Mouse (Mus musculus): ENCODE results near the gene Cers3.

DNA sequence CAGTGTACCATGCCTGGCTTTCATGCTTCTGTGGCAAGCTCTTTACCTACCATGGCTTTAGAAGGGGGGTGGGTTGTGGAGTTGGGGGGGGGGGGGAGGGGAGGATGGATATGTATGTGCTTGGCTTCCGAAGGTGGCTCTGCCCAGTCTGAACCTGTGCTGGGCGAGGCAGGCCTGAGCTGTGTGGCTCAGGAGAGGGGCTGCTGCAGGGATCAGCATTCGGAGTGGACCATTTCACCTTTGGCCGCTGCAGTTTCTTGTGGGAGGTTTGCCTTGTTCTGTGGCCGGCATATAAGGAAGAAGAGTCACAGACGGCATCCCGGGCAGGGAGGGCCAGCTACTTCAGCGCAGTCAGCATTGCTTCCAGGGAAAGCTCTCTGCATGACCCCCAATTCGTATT is 104.0 kb downstream of the Cers3 start:
- TF ChIP-seq CTCF (conservative IDR thresholded peaks at IDR 0.05; ENCODE audit: low read length) (no peak), POU5F1 (IDR thresholded peaks at IDR 0.05; ENCODE audit: borderline replicate concordance, low read length) (no peak)
